Mouse (Mus musculus) urinary bladder, postnatal 36 days (tissue): Measurements from ENCODE around the gene Gm49322.
"Not testable (repeated sequence)": the region's sequence is repeated elsewhere in the genome, so short reads cannot be mapped to it uniquely, and the experiment has no call there.

Experiments used
- DNase-seq, 2 experiments: peaks; one replicate each; pipeline ENCODE4 v3.0.0; 2022; ENCODE audit warnings: low spot score in 2 of 2, mixed read lengths in 1 of 2

The Gm49322 gene

DNA sequence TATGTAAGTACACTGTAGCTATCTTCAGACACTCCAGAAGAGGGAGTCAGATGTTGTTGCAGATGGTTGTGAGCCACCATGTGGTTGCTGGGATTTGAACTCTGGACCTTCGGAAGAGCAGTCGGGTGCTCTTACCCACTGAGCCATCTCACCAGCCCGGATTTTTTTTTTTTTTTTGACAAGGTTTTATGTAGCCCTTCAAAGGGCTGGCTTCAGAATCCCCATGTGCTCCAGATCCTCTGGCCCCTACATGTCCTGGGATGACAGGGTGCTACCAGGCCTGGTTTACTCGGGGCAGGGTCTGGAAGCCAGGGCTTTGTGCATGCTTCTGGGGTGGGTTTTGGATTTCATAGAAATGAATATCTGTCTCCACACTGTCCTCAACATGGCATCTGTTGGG, at the start of gene Gm49322:
Gene Gm49322 (plus strand): TSS at position 301 of the 400 bp plus-strand sequence.
- not testable (repeated sequence) for DNase-seq

DNA sequence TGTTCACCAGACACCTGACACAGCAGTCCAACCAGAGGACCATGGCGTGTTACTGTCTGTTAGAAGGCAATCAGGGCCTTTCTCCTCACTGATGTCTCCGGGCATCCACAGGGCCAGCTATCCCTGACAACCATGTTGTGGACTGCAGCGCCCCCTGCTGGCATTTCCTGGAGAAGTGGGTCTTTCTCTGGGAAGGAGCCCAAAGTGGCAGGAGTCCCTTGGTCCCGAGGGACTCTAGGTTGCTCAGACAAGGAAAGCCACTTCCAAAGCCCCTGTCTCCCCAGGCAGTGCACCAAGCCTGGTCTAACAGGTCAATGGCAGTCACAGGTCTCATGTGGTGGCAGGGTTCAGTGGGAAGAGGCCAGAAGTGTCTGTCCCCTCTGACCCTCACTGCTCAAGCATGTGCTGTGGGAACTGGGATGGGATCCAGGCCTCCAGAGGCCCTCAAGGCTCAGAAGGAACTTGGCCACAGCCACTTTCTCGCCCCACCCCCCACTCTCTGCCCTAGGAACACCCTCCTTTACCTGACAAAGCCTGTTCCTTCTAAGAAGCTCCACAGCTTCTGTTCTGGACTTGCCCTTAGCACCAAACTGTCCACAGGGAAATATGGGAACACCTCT, 48.4 kb upstream of the Gm49322 start:
- peak; percentile 52 to 71 for DNase-seq

DNA sequence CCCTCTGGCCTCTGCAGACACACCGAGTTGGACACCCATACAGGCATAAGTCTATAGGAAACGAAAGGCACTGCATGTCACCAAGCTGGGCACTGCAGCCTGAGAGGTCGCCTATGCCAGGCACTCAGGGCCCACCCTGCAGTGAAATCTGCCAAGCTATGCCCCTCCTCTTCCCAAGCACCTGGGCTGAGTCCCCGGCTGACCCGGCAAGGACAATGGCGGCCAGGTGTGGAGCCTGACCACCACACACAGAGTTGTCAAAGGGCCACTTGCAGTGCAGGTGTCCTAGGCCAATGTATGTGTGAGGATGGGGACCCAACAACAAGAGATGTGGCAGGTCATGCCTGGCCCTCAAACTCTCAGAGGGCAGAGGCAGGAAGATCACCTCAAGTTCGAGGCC, 46.4 kb upstream of the Gm49322 start:
- DNase-seq, result no peak

GRCm38 (mm10) chr10:80560621-80561020, 45.2 kb upstream of the Gm49322 start:
- DNase-seq, result no peak

GRCm38 (mm10) chr10:80561116-80561944, 44.5 kb upstream of the Gm49322 start, which contains the start of gene Rexo1:
Gene Rexo1 (minus strand): TSS chr10:80561560.
- DNase-seq, result peak; percentile 89 to 93

- peak; percentile 76 to 84 for DNase-seq
Observed at GRCm38 (mm10) chr10:80566375-80567092, 39.3 kb upstream of the Gm49322 start.

DNA sequence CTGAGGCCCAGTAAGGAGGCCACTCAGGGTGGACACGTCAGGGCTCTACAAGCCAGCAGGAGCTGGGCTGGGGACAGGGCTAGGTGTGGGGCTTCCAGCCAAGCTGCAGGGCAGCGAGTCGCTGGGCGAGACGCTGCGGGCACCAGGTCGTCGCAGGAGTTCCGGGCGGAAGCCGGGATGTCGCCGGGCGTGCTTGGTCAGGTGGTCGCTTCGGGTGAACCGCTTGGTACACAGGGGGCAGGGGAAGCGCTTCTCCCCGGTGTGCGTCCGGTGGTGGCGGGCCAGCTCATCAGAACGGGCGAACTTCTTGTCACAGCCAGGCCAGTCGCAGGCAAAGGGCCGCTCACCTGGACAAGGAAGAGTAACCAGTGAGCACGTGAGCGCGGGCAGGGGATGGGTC, 36.9 kb upstream of the Gm49322 start:
- no peak for DNase-seq

- peak; percentile 48 to 55 for DNase-seq
Observed at GRCm38 (mm10) chr10:80569664-80570066, 36.2 kb upstream of the Gm49322 start.

DNA sequence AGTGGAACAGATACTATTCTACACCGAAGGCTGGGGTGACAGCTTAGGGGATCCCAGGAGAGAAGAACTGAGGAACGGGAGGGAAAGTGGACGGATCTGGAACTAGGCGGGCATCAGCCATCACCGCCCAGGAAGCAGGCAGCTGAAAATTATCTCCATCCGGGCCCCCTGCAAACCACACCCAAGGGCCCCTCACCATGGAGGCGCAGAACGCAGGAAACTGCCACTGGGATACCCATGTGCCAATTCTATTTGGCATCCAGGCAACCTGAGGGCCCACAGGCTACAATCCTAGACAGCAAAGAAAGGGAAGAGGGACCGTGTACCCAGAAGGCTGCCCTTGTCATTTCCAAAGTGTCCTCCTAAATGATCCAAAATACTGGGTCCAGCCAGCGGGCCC, 35.4 kb upstream of the Gm49322 start:
- no peak for DNase-seq

- DNase-seq, result no peak
Observed at GRCm38 (mm10) chr10:80570871-80571836, 34.7 kb upstream of the Gm49322 start.

GRCm38 (mm10) chr10:80572477-80572876, 33.3 kb upstream of the Gm49322 start:
- no peak for DNase-seq

- DNase-seq, result no peak
Observed at GRCm38 (mm10) chr10:80573944-80574343, 31.9 kb upstream of the Gm49322 start.

DNA sequence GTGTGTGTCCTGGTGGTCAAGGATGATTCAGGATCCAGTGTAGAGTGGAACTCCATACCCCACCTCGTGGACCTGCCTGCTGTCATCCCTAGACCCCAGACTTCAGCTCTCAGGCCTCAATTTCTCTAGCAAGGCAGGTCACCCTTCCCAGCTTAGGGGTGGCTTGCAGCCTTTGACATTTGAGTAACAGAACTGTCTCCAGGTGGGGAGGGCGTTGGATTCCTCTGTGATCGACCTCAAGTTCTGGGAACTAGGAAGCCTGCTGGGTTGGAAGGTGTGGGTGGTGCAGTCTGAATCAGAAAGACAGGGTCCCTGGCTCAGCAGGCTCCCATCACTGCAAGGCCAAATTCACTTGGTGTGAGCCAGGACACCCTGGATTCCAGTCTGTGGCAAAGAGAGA, 30.9 kb upstream of the Gm49322 start:
- no peak for DNase-seq

GRCm38 (mm10) chr10:80575925-80576324, 29.9 kb upstream of the Gm49322 start:
- DNase-seq, result no peak

GRCm38 (mm10) chr10:80576351-80577194, 29.2 kb upstream of the Gm49322 start:
- peak; percentile 51 to 52 for DNase-seq

GRCm38 (mm10) chr10:80577195-80578130, 28.4 kb upstream of the Gm49322 start, which contains the start of gene Klf16:
Gene Klf16 (minus strand): TSS chr10:80577321.
- DNase-seq, result peak; percentile 98 to 99

DNA sequence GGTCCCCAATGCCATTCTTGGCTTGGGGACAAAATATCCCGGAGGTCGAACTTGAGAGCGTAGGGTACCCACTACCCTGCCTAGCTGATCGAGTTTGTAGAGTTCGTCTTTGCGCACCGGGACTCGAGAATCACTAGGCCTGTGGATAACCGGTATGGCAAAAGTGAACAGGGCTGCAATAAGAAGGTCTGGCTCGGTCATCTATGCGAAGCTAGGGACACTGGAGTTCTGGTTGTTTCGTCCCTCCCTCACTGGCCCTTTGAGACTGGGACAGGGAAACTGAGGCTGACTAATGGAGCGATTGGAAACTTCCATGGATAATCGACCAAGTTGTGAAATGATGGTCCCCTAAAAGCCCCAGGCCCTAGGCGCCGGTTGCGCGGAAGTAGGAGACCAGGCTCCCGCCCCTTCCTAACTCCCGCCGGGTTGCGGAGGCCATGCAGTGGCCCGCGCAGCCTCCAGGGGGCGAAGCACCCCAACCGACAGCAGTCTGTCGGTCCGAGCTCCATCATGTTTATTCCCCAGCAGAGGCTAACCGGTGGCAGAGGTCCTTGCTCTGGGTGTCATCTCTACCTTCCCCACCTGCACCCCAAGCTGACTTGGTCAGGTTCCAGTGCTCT, 27.6 kb upstream of the Gm49322 start:
- DNase-seq, result peak; percentile 78 to 84

GRCm38 (mm10) chr10:80578911-80579310, 26.9 kb upstream of the Gm49322 start:
- peak; percentile 51 to 67 for DNase-seq

GRCm38 (mm10) chr10:80583047-80583446, 22.8 kb upstream of the Gm49322 start:
- no peak for DNase-seq
